Mouse (Mus musculus) cerebellum, postnatal 10 days (tissue): ENCODE results near the gene Cxcl5.

ENCODE experiments used
- DNase-seq, 2 experiments: peaks; one replicate each; pipeline ENCODE4 v3.0.0; 2021; ENCODE audit warnings: mixed read lengths in 2 of 2

Gene Cxcl5

DNA sequence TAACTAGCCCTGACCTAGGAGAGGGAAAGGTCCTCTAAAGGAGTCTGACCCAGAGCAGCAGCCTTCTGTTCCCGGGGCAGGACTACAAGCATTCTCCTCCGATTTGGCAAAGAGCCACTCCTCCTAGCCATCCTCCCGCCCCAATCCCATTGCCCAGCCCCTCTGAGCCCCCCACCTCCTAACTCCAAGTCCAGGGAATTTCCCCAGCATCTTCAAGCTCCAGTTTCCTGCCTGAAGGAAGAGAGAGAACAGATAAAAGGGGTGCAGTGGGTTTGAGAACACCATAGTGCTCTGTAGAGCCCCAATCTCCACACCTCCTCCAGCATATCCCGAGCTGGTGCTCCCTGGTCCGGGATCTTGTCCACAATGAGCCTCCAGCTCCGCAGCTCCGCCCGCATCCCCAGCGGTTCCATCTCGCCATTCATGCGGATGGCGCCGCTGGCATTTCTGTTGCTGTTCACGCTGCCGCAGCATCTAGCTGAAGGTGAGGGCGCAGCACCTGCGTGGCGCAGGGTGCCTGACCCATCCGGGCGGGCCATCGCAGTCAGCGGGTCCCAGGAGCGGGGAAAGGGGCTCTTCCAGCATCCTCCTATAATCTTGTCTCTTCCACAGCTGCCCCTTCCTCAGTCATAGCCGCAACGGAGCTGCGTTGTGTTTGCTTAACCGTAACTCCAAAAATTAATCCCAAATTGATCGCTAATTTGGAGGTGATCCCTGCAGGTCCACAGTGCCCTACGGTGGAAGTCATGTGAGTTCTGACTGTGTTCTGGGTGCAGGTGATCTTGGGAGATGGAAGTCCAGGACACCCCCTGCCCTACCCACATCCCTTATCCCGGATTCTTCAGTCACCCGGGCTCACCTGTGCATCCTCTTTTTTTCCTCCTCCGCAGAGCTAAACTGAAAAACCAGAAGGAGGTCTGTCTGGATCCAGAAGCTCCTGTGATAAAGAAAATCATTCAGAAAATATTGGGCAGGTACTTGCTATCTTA is at the start of gene Cxcl5:
Gene Cxcl5, plus strand, starts transcription at position 284 of the 989 bp plus-strand sequence.
- peak; percentile 48 to 55 for DNase-seq

GRCm38 (mm10) chr5:90711409-90711808 is 47.8 kb upstream of the Cxcl5 start:
- no peak for DNase-seq

DNA sequence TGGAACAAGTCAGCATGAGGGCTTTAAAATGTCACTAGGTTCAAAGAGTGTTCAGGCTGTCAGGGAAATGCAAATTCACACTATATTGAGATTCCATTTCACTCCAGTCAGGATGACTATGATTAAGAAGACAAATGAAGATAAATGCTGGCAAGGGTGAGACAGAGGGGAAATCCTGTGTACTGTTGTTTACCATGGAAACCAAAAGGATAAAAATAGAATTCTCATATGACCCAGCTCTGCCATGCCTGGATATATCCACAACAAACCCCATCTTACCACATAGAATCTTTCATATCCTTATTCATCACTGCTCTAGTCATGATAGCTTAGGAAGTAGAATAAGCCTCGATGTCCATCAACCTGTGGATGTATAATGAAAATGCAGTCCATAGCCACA is 41.2 kb upstream of the Cxcl5 start:
- no peak for DNase-seq

GRCm38 (mm10) chr5:90722656-90723055 is 36.5 kb upstream of the Cxcl5 start:
- DNase-seq, result no peak

- DNase-seq, result no peak
Measured at GRCm38 (mm10) chr5:90728254-90728653, 30.9 kb upstream of the Cxcl5 start.

- peak; percentile 90 for DNase-seq
Measured at GRCm38 (mm10) chr5:90731480-90731879, 27.7 kb upstream of the Cxcl5 start.

DNA sequence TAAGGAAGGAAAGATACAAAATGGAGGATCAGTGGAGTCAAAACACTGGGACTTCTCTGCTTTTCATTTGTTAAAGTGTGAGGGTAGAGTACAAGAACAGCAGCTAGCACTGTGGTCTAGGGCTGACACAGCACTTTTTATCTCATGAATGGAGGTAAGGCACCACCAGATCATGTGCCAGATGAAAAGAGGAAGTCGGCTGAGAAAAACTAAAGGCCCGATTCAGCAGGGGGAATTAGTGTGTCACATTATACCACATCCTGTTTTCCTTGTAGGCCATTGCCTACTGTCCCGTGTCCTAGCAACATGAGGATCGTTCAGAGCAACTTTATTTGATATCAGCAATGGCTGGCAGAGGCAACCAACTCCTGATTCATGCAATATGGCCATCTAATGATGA is 17.1 kb upstream of the Cxcl5 start:
- no peak for DNase-seq

- no peak for DNase-seq
Measured at GRCm38 (mm10) chr5:90753934-90754333, 5.2 kb upstream of the Cxcl5 start.

- no peak for DNase-seq
Measured at GRCm38 (mm10) chr5:90758020-90758605, 1.0 kb upstream of the Cxcl5 start.

DNA sequence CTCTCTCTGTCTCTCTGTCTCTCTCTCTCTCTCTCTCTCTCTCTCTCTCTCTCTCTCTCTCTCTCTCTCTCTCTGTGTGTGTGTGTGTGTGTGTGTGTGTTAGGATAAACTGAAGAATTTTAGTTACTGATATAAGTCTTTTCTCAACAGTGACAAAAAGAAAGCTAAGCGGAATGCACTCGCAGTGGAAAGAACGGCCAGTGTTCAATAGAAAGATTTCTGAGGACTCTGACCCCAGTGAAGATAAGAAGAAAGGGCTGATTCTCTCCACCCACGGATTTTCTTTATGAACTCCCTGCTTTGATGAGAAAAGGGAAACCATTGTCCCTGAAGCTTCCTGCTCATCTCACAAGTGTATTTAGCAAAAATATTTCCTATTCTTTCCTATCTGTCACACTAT is 1.1 kb downstream of the Cxcl5 start:
- no peak for DNase-seq

- no peak for DNase-seq
Measured at GRCm38 (mm10) chr5:90760844-90761243, 1.7 kb downstream of the Cxcl5 start.

DNA sequence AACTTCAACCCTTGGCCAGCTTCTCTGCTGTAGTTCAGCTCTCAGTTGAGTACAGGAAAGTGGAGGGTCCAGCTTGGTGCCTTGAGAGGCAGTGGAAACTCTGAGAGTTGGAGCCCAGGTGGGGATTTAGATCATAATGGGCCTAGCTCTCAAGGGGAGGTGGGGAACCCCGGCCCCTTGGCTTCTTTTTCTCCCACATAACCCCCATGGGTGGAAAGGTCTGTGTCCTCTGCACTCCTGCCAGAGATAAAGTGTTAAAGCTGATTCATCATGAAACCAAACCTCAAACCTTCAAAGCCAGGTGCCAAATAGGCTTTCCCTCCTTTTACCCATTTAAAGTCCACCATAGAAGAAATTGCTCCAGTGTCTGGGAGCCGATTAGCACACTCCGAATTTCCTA is 2.7 kb downstream of the Cxcl5 start:
- no peak for DNase-seq

GRCm38 (mm10) chr5:90763912-90764665 is 4.9 kb downstream of the Cxcl5 start:
- DNase-seq, result no peak

DNA sequence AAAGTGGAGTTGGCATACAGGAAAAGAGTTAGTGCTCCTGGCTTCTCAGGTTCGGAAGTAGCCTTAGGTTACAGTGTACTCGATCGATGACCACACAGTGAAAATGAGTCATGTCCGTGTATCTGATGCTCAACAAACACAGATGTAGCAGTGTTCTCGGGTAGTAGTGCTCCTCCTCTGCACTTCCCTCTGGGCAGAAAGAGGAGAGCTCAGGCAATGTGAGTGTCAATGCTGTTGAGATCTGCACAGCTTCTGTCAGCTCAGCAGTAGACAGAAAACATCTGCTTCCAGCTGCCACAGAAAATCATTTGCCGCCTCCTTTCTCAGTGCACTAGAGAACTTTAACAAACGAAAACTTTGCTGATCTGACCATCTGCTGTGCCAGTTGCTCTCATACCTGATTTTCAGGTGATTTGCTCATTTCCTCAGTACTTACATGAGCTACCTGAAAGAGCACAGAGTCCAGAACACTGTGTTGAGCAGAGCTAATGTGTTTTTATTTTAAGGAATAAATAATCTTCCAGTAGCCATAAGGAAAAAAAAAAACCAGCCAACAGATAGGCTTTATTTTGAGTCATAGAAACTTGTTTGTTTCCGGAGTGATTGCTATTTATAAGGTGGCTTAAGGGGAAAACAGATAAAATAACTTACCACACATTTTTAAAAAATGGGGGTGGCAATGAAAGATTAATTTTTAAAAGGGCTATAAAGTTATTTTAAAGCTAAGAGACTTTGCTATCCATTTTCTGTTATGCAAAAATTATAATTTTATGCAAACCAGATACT is 6.9 kb downstream of the Cxcl5 start:
- no peak for DNase-seq

DNA sequence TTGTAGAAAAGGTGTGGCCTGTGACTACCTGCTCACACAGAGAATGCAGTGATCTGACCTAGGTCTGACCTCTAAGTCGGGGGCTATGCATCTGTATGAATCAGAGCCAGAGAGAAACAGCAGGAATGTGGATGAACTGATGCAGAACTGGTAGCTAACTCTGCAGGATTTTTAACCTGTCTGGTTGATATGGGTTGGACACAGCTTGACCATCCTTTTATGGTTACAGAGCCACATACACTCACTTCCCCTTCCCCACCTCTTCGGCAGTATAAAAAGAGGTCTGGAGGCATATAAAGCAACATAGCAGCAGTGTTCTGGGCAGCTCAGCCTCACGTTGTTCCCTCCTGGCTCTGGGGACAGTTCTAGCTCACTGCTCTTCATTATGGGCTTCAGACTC is 9.1 kb downstream of the Cxcl5 start, which contains the start of gene Ppbp:
Gene Ppbp, plus strand, starts transcription at position 301 of the 400 bp plus-strand sequence.
- no peak for DNase-seq

DNA sequence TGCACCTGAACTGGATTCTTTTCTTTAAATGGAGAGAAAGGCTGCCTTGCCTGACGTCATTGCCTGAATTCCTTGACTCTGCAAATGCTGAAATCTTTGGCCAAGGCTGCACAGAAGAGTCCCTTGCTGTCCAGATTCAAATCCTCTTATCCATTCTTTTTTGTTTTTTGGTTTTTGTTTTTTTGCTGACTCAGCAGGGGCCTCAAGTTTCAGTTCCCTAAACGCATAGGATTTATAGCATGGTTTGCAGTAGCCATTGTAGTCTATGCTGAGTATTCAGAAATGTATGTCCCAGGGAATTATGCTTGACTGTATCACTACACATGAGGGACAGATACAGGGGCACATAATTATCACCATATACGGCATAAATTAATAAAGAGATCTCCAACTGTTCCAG is 12.2 kb downstream of the Cxcl5 start:
- DNase-seq, result no peak

GRCm38 (mm10) chr5:90771880-90772653 is 12.9 kb downstream of the Cxcl5 start, which contains the start of gene Pf4:
TSS of gene Pf4 (plus strand) at chr5:90772435.
- no peak for DNase-seq

GRCm38 (mm10) chr5:90775562-90775961 is 16.4 kb downstream of the Cxcl5 start:
- no peak for DNase-seq

- DNase-seq, result no peak
Measured at GRCm38 (mm10) chr5:90777621-90778020, 18.5 kb downstream of the Cxcl5 start.

DNA sequence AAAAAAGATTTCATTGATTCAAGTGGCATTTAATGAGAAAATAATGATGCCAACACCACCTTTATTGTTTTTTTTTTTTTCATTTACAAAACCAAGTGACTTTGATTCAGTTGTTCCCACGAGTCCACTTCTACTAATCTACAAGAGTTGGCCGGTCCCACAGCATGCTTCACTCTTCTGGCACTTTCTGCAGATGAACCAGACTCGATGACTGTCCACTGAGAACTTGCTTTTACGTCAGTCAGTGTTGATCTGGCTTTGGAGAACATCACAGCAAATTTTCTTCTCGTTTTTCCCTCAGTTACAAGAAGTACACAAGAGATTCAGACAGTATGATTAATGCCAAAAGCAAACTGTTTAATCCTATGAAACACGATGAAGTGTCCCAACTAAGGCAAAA is 19.7 kb downstream of the Cxcl5 start:
- no peak for DNase-seq

DNA sequence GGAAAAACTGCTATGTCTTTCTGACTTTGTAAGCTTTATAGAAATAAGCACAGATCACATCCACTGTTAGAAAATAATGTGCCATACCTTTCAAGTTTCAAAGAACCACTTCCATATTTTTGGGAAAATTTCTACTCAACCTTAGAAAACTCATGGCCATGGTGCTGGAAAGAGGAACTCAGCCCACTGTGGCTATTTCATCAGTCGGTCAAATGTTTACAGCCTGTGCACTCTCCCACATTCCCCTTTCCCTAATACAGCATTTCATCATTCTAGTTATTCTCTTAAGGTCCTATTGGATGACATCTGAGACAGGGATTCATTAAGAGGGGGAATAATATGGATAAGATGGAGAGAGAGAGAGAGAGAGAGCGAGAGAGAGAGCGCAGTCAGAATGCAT is 24.5 kb downstream of the Cxcl5 start:
- no peak for DNase-seq
